Mouse (Mus musculus) stomach, postnatal 0 days (tissue): ENCODE results near the gene Gm28729. TPM values are rescaled to one million over a fixed set of nuclear protein-coding genes. Genes with fewer than 3 reads are reported as not detected.

Experiments
- ATAC-seq: fragments of 200-750 bp; cut with Nextera tagmentation; 2 replicates; pipeline ENCODE4 v1.8.0; 2017; ENCODE audit not compliant: low FRiP score, low TSS enrichment
- DNase-seq: peaks from one replicate; pipeline ENCODE4 v3.0.0-alpha.2; 2016; ENCODE audit warnings: low spot score
- H3K27ac ChIP-seq: fragments of 300-500 bp; sonication (generic); replicated peaks from 2 replicates; pipeline ENCODE4 v1.5.1; 2014; ENCODE audit warnings: mild to moderate bottlenecking, control low read depth
- H3K27me3 ChIP-seq: fragments of 300-500 bp; sonication (generic); 2 replicates; pipeline ENCODE4 v1.6.1; 2014; ENCODE audit warnings: low read length; ENCODE audit not compliant: control insufficient read depth, insufficient read depth
- H3K36me3 ChIP-seq: fragments of 300-500 bp; sonication (generic); 2 replicates; pipeline ENCODE4 v1.6.1; 2014; ENCODE audit warnings: low read length, mixed read lengths; ENCODE audit not compliant: control insufficient read depth, insufficient read depth
- H3K4me1 ChIP-seq: fragments of 300-500 bp; sonication (generic); replicated peaks from 2 replicates; pipeline ENCODE4 v1.6.1; 2014; ENCODE audit warnings: antibody characterized with exemption; ENCODE audit not compliant: control insufficient read depth, insufficient read depth
- H3K4me2 ChIP-seq: fragments of 300-500 bp; sonication (generic); replicated peaks from 2 replicates; pipeline ENCODE4 v1.6.1; 2014; ENCODE audit warnings: low read depth, mild to moderate bottlenecking, control low read depth, moderate library complexity
- H3K4me3 ChIP-seq: fragments of 300-500 bp; sonication (generic); 2 replicates; pipeline ENCODE4 v1.5.1; 2014; ENCODE audit warnings: low read depth, low read length, control low read depth
- H3K9ac ChIP-seq: fragments of 300-500 bp; sonication (generic); 2 replicates; pipeline ENCODE4 v1.6.1; 2014; ENCODE audit warnings: mild to moderate bottlenecking, low read length, control low read depth, mixed read lengths
- H3K9me3 ChIP-seq: fragments of 300-500 bp; sonication (generic); 2 replicates; pipeline ENCODE4 v1.6.1; 2016; ENCODE audit warnings: low read length; ENCODE audit not compliant: control insufficient read depth
- CTCF ChIP-seq: IDR thresholded peaks from 2 replicates; pipeline ENCODE4 v1.5.1; 2016; ENCODE audit warnings: antibody characterized with exemption, low read depth, mild to moderate bottlenecking, moderate library complexity
- EP300 ChIP-seq: optimal IDR thresholded peaks from 2 replicates; pipeline ENCODE3; 2016; ENCODE audit warnings: antibody characterized with exemption
- WGBS: fragments of 180-500 bp; shearing (Covaris S2); extraction: QIAGEN DNeasy Blood & Tissue Kit; methylation state at CpG from one replicate; pipeline ENCODE4 v1.1.7; 2014; 5-methylcytosine and 5-hydroxymethylcytosine counted together
- polyA plus RNA-seq: library from polyadenylated mRNA; unstranded; fragments of >200 nt; fragmentation: Nextera tagmentation; extraction: Ambion mirVana; gene quantifications from 2 replicates; pipeline ENCODE4 v1.2.1, GENCODE M21; 2015

Gm28729 gene
- polyA plus RNA-seq, 1 experiment from 2014 or later: not detected

DNA sequence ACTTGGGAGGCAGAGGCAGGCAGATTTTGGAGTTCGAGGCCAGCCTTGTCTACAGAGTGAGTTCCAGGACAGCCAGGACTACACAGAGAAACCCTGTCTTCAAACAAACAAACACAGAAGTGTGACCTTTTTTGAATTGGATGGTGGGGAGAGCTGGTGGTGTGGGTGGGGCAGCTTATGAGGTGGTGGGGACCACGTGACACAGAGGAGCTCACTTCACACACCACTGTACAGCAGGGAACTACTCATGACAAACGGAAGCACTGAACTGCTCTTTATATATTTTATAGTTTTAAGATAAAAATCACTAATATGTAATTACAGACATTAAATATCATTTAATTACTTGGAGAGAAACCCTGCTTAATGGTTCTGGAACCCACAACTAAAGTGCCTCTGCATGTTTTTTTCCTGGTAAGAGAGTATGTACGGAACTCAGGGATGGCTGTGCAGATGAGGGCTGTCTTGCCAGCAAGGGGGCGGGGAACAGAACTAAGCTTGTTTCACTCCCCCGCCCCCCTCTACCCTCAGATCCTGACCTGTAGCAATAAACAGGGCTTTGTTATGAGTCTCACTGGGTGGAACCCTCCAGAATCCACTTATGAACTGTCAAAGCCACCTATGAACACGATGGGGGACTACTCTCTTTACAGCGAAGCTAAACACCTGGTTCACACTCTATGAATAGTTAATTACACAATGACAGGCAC lies 55.4 kb downstream of the Gm28729 start:
- WGBS: 67% methylated on average over 8 of the region's 8 CpGs
- H3K9me3 ChIP-seq: no peaks in the 10 kb centered on the region
- no peak overlapping the region for H3K4me3 ChIP-seq
- ATAC-seq: no peak
- H3K4me2 ChIP-seq: no peak overlapping the region
- TF ChIP-seq CTCF (no peak), EP300 (no peak)
- no peak overlapping the region for H3K27ac ChIP-seq
- H3K4me1 ChIP-seq: no peaks in the 10 kb centered on the region
- no peaks in the 10 kb centered on the region for H3K27me3 ChIP-seq
- no peak overlapping the region for H3K9ac ChIP-seq
- H3K36me3 ChIP-seq: peaks cover 3% of the 10 kb centered on the region
- DNase-seq: no peak

DNA sequence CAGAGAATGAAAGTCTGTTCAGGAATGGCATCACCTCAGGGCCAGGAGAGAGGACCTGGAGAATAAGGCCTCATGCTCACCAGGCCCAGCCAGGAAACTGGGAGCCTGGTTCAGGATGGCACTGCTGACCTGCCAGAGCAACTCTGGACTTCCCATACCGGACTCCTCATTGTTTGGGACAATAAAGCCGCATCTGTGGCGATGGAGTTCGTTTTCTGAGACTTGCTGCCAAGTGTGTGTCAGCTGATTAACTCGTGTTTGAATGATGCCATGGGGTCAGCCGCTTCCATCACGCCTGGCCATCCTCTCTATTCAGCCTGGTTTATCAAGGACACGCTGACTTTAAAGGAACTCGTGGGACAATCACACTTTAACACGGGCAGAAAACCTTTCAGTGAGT lies 61.4 kb downstream of the Gm28729 start:
- no peak overlapping the region for H3K4me2 ChIP-seq
- H3K4me1 ChIP-seq: no peaks in the 10 kb centered on the region
- WGBS: 73% methylated on average over 10 of the region's 10 CpGs
- ATAC-seq (no peak), DNase-seq (no peak)
- no peak overlapping the region for H3K4me3 ChIP-seq
- no peak overlapping the region for H3K27ac ChIP-seq
- H3K9ac ChIP-seq: no peak overlapping the region
- no peaks in the 10 kb centered on the region for H3K9me3 ChIP-seq
- no peaks in the 10 kb centered on the region for H3K27me3 ChIP-seq
- no peak for TF ChIP-seq EP300
- TF ChIP-seq CTCF: no peak
- no peaks in the 10 kb centered on the region; the same call in none of the 2 replicates for H3K36me3 ChIP-seq

DNA sequence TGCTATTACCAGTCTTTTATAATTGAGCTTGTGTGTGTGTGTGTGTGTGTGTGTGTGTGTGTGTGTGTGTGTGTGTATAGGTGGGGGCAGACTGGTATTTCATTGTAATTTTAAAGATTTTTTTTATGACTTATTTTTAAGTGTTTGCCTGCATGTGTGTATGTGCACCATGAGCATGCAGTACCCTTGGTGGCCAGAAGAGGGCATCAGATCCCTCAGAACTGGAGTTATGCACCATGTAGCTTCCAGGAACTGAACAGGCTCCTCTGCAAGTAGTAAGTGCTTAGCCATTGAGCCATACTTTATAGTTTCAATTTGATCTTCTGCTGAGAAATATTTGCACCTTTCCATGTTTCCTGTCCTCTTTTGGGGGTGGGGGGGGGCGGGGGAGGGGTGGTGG lies 63.5 kb downstream of the Gm28729 start:
- Histone ChIP-seq H3K4me1 (no peaks in the 10 kb centered on the region), H3K9me3 (no peaks in the 10 kb centered on the region), H3K9ac (no peak overlapping the region), H3K4me3 (no peak overlapping the region), H3K4me2 (no peak overlapping the region), H3K36me3 (no peaks in the 10 kb centered on the region), H3K27me3 (no peaks in the 10 kb centered on the region), H3K27ac (no peak overlapping the region)
- 40% methylated on average over 1 of the region's 1 CpGs for WGBS
- TF ChIP-seq EP300 (no peak), CTCF (peak; percentile 57)
- ATAC-seq (no peak), DNase-seq (no peak)

DNA sequence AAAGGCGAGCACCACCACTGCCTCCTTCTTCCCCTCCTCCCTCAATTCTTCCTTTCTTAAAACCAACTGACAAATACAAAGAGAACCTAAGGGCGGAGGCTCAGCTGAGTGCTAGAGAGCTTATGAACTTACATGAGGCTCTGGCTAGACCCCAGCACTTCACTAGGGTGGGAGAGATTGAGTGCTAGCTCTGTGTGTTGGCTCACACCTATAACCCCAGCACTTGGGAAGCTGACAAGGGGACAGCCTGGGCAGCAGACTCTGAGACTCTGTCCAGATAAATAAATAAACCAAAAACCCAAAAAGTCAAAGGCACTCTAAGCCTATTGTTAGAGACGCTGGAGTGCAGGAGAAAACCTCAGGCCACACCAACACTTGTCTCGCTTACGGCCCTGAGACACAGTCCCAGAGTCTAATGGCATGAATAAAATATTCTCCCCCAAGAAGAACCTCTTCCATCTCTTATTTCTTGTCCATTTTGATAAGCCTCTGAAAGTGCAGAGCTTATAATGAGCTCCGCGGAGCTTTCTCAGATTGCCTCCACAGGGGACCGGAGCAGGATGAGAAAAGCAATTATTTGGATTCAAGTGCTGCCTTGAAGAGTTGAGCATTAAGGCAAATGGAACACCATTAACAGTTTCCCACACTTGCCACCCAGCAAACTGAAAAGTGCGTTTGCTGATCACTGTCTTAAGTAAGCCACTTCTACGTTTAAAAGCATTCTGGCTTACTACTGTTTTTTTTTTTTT lies 64.8 kb downstream of the Gm28729 start:
- Histone ChIP-seq H3K9me3 (no peaks in the 10 kb centered on the region), H3K36me3 (no peaks in the 10 kb centered on the region), H3K4me3 (no peak overlapping the region), H3K4me1 (no peaks in the 10 kb centered on the region), H3K9ac (no peak overlapping the region), H3K4me2 (no peak overlapping the region), H3K27me3 (no peaks in the 10 kb centered on the region), H3K27ac (no peak overlapping the region)
- DNase-seq: no peak
- ATAC-seq: no peak
- WGBS: 76% methylated on average over 10 of the region's 10 CpGs
- no peak for TF ChIP-seq CTCF

DNA sequence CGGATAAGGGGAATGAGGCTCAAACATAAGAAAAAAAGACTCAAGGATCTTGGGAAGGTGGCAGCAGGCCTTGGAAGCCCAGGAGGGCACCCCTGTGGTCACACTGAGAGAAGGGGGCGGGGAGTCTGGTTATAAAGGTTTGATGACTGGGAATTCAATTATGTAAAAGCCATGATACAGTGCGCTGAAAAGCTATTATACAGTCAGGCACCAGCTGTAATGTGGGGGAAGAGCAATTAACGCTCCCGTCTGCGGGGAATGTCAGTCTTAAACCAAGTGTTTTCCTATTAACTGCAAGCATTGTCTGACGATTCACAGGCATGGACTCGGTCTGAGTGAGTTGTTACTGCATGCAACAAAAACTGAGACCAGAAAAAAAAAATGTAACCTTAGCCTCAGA lies 69.4 kb downstream of the Gm28729 start:
- no peaks in the 10 kb centered on the region for H3K27me3 ChIP-seq
- no peak overlapping the region for H3K9ac ChIP-seq
- no peaks in the 10 kb centered on the region for H3K36me3 ChIP-seq
- WGBS: 78% methylated on average over 8 of the region's 8 CpGs
- ATAC-seq (no peak), DNase-seq (no peak)
- H3K9me3 ChIP-seq: no peaks in the 10 kb centered on the region
- TF ChIP-seq CTCF (no peak), EP300 (no peak)
- no peaks in the 10 kb centered on the region for H3K4me1 ChIP-seq
- H3K4me3 ChIP-seq: no peak overlapping the region
- no peak overlapping the region for H3K4me2 ChIP-seq
- H3K27ac ChIP-seq: no peak overlapping the region

DNA sequence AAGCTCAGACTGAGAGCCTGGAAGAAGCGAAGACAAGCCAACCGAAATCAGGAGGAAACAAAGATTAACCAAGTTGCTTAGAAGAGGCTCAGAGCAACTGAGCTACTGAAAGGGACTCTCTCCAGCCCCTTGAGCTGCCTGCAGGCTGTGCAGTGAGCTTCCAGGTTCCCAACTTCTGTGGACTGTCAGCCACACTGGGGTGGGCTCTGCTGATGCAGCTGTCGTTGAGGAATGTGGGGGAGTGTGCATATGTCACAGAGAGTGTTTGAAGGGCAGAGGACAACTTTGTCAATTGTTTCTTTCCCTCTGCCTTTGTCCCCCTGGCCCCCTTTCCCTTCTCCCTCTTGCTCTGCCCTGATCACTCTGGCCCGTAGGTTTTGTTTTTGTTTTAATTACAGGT lies 72.1 kb downstream of the Gm28729 start:
- H3K27me3 ChIP-seq: no peaks in the 10 kb centered on the region
- no peaks in the 10 kb centered on the region for H3K36me3 ChIP-seq
- H3K9me3 ChIP-seq: no peaks in the 10 kb centered on the region
- H3K4me1 ChIP-seq: no peaks in the 10 kb centered on the region
- no peak for ATAC-seq
- no peak overlapping the region for H3K4me3 ChIP-seq
- no peak overlapping the region for H3K9ac ChIP-seq
- TF ChIP-seq CTCF (no peak), EP300 (no peak)
- H3K27ac ChIP-seq: no peak overlapping the region
- 77% methylated on average over 4 of the region's 4 CpGs for WGBS
- DNase-seq: no peak
- H3K4me2 ChIP-seq: no peak overlapping the region
